Mouse (Mus musculus) subcutaneous adipose tissue, adult 2 months (tissue): ENCODE data around the gene Eif4a1. TPM values are rescaled to one million over a fixed set of nuclear protein-coding genes. Genes with fewer than 3 reads are reported as not detected.

ENCODE experiments used
- polyA plus RNA-seq: library from polyadenylated mRNA; depleted of rRNA; stranded (reverse); fragments of >200 nt; gene quantifications from 2 replicates; pipeline ENCODE4 v1.2.3, GENCODE M21; 2012; ENCODE audit warnings: low replicate concordance; rRNA removed

Eif4a1 gene
- polyA plus RNA-seq: 319 and 587 TPM in 2 replicates

DNA sequence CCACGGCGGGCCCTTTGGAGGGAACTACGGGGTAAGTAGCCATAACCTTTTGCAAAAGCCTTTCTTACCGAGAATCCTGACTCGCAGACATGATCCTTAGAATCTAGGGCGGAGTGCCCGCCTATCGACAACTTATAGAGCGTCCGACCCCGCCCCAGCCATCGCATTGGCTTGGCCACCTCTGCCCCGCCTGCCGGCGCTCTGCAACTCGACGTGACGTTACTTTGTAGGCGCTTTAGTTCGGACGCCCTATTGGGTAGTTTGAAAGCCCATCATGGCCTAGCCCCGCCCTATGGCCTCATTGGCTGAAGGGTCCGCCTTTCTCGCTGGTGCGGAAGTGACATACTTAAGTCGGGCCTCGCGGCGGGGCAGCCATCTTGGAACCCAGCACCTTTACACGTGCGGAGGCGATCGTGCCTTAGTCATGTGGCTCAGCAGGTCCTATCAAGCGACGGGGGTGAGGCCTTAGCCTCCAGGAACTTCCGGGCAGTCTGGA, at the start of gene Eif4a1:
Gene Eif4a1, minus strand, starts transcription at position 213 of the 496 bp plus-strand sequence.

DNA sequence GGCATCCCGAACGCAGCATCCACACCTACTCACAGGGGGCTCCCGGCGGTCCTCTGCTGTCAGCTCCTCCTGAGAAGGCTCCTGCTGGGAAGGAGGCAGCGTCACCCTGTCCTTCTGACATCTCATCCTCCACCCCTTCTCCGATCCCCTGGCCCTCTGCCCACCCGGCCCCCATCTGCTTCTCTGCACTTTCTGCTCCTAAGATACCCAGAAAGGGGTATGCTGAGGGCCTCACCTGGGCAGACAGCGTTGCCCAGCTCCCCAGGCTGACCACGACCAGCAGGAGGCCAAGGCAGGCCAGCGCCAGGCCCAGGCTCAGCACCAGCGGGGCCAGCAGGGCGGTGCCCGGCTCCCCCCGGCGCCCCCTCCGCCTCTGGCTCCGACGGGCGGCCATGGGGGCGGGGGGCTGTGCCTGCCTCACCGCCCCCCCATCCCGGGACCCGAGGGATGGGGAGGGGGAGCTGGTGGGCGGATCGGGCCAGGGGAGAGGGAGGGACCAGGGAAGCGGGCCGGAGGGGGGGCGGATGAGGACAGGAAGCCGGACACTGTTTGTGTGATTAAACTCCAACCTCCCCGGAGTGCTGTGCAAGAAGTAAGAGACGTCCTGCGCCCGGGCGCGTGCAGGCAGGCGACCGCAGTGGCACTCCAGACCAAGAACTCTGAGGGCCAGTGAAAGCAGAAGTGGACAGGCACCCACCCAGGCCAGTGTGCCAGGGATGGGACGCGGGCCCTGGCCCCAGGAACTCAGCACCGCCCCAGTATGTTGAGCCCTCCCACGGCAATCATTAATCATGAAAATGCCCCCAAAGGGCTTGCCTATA, 23.3 kb upstream of the Eif4a1 start, which contains the start of the genes Tnfsf12 and Tnfsfm13:
Gene Tnfsf12, minus strand, starts transcription at position 489 of the 821 bp plus-strand sequence.
Gene Tnfsfm13, minus strand, starts transcription at position 738 of the 821 bp plus-strand sequence.

DNA sequence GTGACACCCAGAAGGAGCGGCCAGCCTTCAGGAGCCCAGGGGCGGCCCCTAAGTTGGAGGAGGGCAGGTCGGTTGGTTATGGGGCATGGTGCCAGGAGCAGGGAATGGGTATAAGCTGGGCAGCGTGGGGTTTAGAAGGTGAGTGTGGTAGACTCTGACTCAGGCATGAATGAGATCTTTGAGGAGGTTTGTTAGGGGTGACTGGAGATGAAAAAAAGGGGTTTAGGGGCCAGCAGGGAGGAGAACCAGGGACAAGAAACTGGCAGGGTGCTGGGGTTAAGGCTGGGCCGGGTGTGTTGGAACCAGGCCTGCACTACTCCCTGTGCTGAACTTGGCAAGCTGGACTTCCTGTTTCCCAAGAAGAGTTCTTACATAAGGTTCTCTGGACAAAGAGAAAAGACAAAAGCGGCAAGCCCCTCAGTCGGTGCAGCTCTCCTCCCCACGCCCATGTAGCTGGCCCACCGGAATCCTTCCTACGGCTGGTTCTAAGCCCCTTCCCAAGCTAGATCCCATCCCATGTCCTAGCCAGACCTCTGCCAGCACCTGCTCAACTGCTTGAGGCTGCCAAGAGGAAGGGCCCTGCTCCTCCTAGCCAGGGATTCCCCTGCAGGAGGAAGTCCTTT, 13.4 kb upstream of the Eif4a1 start, which contains the start of gene Tnfsf13:
Gene Tnfsf13, minus strand, starts transcription at position 259 of the 623 bp plus-strand sequence.

DNA sequence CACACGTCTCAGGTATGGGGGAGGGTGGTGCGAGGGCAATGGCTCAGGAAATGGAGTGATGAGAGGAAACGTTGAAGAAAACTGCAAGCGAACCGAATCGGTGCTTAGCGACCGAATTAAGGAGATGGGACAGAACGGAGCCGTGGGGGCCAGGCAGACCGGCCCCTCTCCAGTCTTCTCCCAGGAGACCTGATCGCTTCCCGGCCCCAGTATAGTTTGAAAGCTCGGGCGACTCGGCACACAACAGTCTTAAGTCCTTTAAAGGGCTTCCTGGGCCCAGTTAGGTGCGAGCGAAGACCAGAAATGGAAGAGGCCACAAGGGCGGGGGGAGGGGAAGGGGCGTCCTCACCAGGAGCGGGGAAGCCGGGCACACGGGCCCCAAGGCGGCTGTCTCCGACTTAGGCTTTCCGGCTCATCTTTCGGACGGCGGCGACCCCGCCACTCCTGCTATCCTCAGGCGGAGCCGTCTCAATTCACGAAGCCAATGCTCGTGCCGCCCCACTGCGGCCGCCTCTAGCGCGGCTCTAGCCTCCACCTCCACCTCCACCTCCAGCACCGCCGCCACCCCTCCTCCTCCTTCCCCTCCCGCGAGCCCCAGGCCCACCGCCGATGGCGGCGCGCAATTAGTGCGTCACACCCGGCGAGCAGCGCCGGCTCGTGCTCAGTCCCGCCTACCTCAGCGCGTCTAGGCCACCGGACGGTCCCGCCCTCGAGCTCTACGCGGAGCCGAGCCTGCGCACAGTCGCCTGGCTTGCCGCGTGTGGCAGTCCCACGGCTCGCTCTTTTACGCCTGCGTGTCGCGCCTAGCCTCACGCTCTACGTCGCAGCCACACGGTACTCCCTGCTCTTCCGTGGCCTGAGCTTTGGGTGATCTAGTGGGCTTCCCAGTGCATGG, 9.3 kb upstream of the Eif4a1 start, which contains the start of gene Senp3:
Gene Senp3, minus strand, starts transcription at position 771 of the 895 bp plus-strand sequence.

DNA sequence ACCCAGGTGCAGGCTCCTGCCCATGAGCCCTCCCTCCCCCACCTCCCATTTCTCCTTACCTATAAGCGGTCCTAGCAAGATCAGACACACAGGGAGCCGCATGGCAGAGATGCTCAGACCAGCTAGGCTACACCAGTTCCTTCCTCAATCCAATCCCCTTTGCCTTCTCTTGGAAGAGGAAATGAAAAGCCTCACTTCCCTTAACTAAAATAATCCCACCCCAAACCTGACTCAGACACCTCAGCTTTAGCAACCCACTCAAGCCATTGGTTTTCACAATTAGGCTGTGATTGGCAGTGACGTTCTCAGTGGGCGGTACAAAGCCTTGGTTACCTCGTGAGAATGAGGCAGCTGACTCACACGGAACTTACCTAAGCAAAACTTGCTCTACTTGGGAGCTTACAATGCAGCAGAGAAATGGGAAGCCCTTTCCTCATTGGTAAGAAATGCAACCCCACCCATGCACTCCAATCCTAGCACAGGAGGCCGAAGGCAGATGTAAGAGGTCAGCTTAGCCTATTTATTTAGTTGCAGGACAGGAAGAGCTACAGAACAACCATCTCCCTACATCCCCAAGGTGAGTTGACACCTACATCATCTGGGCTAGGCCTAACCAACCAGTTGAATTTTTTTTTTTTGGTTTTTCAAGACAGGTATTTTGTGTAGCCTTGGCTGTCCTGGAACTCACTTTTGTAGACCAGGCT, 6.1 kb downstream of the Eif4a1 start, which contains the start of gene Cd68:
Gene Cd68, minus strand, starts transcription at position 193 of the 704 bp plus-strand sequence.

DNA sequence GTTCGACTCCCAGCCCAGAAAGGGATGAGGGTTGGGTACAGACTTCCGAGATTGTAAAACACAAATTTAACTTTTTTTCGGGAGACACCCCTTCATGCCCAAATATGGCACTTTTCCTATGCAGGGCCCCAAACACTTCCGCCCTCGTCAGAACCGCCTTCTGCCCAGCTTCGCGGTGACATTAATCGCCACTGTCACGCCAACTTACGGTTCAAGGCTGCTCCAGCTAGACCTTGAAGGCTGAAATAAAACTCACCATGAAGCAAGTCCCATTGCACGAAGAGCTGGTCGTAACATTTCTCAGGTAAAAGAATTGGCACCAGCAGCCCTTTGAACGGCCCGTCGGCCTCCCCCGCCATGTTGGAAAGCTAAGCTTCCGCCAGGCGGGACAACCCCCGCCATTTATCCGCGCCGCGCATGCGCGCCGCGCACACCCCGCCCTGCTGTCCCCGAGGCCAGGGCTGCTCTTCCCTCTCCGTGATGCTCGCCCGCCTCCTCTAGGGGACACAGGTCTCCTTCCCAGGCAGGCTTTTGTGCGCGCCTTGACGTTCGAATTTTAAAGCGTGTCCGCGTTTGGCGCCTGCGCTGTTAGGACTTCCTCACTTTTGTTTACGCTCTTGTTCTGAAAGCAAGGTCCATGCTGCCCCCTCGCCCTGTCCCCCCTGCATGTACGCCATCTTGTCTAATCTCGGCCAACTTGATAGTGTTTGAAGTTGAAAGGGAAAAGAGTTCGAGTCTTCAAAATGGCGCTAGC, 9.8 kb downstream of the Eif4a1 start, which contains the start of gene Mpdu1:
Gene Mpdu1, minus strand, starts transcription at position 430 of the 754 bp plus-strand sequence.

DNA sequence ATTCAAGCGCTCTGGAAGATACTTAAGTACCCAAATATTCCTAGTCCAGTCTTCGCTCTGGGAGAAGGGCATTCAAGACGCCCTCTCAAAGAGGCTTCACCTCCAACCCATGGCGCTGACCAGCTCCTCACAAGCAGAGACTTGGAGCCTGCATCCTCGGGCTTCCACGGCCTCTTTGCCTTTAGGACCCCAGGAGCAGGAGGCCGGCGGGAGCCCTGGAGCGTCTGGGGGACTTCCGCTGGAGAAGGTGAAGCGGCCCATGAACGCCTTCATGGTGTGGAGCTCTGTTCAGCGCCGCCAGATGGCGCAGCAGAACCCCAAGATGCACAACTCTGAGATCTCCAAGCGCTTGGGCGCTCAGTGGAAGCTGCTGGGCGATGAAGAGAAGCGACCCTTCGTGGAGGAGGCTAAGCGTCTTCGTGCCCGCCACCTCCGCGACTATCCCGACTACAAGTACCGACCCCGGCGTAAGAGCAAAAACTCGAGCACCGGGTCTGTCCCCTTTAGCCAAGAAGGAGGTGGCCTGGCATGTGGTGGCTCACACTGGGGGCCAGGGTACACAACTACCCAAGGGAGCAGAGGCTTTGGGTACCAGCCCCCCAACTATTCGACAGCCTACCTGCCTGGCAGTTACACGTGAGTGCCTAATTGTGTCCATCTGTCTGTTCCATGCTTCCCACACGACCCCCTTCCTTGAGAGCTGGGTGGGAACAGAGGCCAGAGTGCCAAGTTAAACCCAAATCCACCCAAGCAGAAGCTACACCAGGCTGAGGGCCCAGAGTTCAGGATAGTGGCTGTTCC, 16.8 kb downstream of the Eif4a1 start, which contains the start of gene Sox15:
Gene Sox15, plus strand, starts transcription at position 51 of the 801 bp plus-strand sequence.

DNA sequence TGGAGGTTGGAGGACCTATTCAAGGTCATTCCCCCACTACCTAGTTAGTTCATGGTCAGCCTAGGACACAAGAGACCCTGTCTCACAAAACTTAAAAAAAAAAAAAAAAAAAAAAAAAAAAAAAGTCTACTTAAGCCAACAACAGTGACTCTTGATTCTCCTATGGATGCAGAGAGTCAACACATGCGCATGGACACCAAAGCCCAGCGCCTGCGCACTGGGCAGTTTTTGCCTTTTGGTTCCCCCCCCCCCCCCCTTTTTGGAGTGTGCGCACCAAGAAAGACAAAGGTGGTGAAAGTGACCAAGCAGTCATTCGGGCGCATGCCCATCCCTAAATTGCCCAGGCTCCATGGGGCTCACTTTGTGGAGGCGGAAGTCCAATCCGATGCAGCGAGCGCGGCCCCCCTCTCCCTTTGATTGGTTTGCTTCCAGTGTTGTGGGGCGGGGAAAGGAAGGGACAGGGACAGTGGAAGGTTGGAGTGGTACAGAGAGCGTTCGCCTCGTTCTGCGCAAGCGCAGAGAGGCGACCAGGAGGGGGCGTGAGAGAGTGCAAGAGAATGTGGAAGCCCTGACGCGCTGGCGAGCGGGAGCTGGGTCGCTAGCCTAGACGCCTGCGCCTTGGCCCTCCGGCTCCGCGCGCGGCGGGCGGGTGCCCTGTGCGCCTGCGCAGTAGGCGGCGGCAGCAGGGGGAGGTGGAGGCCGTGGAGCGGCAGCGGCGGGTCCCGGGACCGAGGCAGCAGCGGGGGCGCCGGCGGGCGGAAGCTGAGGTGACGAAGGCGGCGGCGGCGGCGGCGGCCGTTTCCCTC, 39.7 kb downstream of the Eif4a1 start, which contains the start of gene Fxr2:
Gene Fxr2, plus strand, starts transcription at position 707 of the 806 bp plus-strand sequence.

DNA sequence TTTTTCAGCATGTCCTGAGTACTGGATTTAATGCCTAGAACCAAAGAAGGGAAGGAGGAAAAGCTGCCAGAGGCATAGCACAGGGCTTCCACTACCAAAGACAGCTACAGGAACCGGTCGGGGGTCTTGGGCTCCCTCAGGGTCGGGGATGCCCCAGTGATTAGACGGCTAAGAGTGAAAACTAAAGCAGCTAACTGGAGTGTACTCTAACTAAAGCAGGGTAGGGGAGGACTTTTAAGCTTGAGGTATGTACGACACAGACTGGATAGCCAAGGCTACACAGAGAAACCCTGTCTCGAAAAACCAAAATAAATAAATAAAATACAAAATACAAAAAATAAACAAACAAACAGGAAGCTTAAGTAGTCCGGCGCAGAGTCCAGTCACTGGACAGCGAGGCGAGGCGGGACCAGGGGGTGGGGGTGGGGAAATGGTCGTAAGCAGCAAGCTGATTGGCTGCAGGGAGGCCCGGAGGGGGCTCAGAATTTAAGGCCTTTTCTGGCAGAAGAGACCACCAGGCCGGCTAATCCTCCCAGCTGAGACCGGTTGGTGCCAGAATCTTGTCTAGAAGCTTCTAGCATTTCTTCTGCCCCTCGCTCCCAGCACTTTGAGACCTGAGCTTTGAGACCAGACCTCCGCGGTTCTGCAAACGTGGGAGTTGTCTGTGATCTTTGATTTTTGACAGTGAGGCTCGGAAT, 50.5 kb downstream of the Eif4a1 start, which contains the start of gene Sat2:
Gene Sat2, plus strand, starts transcription at position 454 of the 698 bp plus-strand sequence.

DNA sequence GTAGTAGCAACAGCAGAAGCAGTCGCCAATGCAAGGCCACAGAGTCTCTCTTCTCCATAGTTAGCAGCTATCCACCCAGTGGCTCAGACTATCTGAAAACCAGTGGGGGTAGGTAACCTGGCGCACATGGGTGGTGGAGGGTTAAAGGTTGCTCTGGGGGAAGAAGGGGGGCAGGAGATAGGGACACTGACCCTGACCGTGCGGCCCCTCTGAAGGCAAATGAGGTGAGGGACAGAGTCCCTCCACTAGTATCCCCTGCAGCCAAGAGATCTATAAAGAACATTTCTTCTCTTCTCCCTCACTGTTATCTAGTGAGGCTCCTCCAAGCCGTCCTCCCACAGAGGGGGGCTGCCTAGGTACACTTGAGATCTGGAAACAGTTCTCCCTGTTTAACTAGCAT, 54.4 kb downstream of the Eif4a1 start, which contains the start of gene Shbg:
Gene Shbg, minus strand, starts transcription at position 101 of the 400 bp plus-strand sequence.

Other genes starting within 250 kb of the Eif4a1 start
- 0.29 and 1.4 TPM in 2 replicates for gene Dnah2, start 123.3 kb downstream of the Eif4a1 start, polyA plus RNA-seq
- gene Efnb3, start 112.2 kb downstream of the Eif4a1 start, polyA plus RNA-seq: 0.49 and 29.6 TPM in 2 replicates
- 15.8 and 19.8 TPM in 2 replicates for gene Wrap53, start 92.2 kb downstream of the Eif4a1 start, polyA plus RNA-seq
- gene Trp53, start 92.1 kb downstream of the Eif4a1 start, polyA plus RNA-seq: 68.6 and 188 TPM in 2 replicates
- gene Atp1b2, start 66.5 kb downstream of the Eif4a1 start, polyA plus RNA-seq: 28.5 and 39.7 TPM in 2 replicates
- not detected in 2 replicates for gene Shbg, start 54.5 kb downstream of the Eif4a1 start, polyA plus RNA-seq
- 10.9 and 12.6 TPM in 2 replicates for gene Sat2, start 50.4 kb downstream of the Eif4a1 start, polyA plus RNA-seq
- 58.6 and 88.5 TPM in 2 replicates for gene Fxr2, start 39.4 kb downstream of the Eif4a1 start, polyA plus RNA-seq
- 0.15 and 0.24 TPM in 2 replicates for gene Sox15, start 17.1 kb downstream of the Eif4a1 start, polyA plus RNA-seq
- gene Mpdu1, start 9.8 kb downstream of the Eif4a1 start, polyA plus RNA-seq: 144 and 237 TPM in 2 replicates
- 56.3 and 61.7 TPM in 2 replicates for gene Cd68, start 6.3 kb downstream of the Eif4a1 start, polyA plus RNA-seq
- 85.1 and 101 TPM in 2 replicates for gene Senp3, start 9.7 kb upstream of the Eif4a1 start, polyA plus RNA-seq
- gene Tnfsf13, start 13.4 kb upstream of the Eif4a1 start, polyA plus RNA-seq: 6.3 and 13.6 TPM in 2 replicates
- 46.0 and 77.8 TPM in 2 replicates for gene Tnfsf12, start 23.4 kb upstream of the Eif4a1 start, polyA plus RNA-seq
- gene Tnfsfm13, start 23.7 kb upstream of the Eif4a1 start, polyA plus RNA-seq: 9.8 and 12.9 TPM in 2 replicates
- 15.1 and 47.7 TPM in 2 replicates for gene Polr2a, start 86.2 kb upstream of the Eif4a1 start, polyA plus RNA-seq
- gene Slc35g3, start 89.5 kb upstream of the Eif4a1 start, polyA plus RNA-seq: 0.10 and 0.21 TPM in 2 replicates
- gene Zbtb4, start 93.5 kb upstream of the Eif4a1 start, polyA plus RNA-seq: 44.2 and 58.0 TPM in 2 replicates
- gene Chrnb1, start 123.5 kb upstream of the Eif4a1 start, polyA plus RNA-seq: 15.3 and 30.1 TPM in 2 replicates
- 9.8 and 16.7 TPM in 2 replicates for gene Fgf11, start 129.4 kb upstream of the Eif4a1 start, polyA plus RNA-seq
- 0.16 and 7.0 TPM in 2 replicates for gene Tmem102, start 133.2 kb upstream of the Eif4a1 start, polyA plus RNA-seq
- gene Gm39566, start 142.9 kb upstream of the Eif4a1 start, polyA plus RNA-seq: not detected in 2 replicates
- gene Spem2, start 146.0 kb upstream of the Eif4a1 start, polyA plus RNA-seq: not detected in 2 replicates
- 0.31 TPM in 1 of 2 replicates, not detected in the other for gene Spem1, start 149.8 kb upstream of the Eif4a1 start, polyA plus RNA-seq
- 21.2 and 76.1 TPM in 2 replicates for gene Nlgn2, start 165.4 kb upstream of the Eif4a1 start, polyA plus RNA-seq
- 256 and 336 TPM in 2 replicates for gene Tmem256, start 166.1 kb upstream of the Eif4a1 start, polyA plus RNA-seq
- gene Plscr3, start 174.0 kb upstream of the Eif4a1 start, polyA plus RNA-seq: 134 and 164 TPM in 2 replicates
- gene Tnk1, start 186.3 kb upstream of the Eif4a1 start, polyA plus RNA-seq: 5.0 and 6.3 TPM in 2 replicates
- not detected in 2 replicates for gene Tmem95, start 205.6 kb upstream of the Eif4a1 start, polyA plus RNA-seq
- gene Kctd11, start 209.0 kb upstream of the Eif4a1 start, polyA plus RNA-seq: 9.5 and 11.7 TPM in 2 replicates
- gene Acap1, start 223.1 kb upstream of the Eif4a1 start, polyA plus RNA-seq: 3.5 and 5.1 TPM in 2 replicates
- gene 2810408A11Rik, start 228.6 kb upstream of the Eif4a1 start, polyA plus RNA-seq: 0.82 and 2.1 TPM in 2 replicates
- gene Neurl4, start 228.6 kb upstream of the Eif4a1 start, polyA plus RNA-seq: 40.1 and 69.0 TPM in 2 replicates
- 74.4 and 90.7 TPM in 2 replicates for gene Gps2, start 241.5 kb upstream of the Eif4a1 start, polyA plus RNA-seq
- 533 and 726 TPM in 2 replicates for gene Eif5a, start 249.5 kb upstream of the Eif4a1 start, polyA plus RNA-seq